Mouse (Mus musculus) liver, adult 2 months (tissue): ENCODE results near the gene Nop2.

Source experiments
- CTCF ChIP-seq: fragments of 200-500 bp; IDR thresholded peaks from 2 replicates; pipeline ENCODE4 v1.5.1; 2011; ENCODE audit warnings: low read depth, low read length, control low read depth
- POLR2A ChIP-seq: fragments of 200-500 bp; IDR thresholded peaks from 2 replicates; pipeline ENCODE4 v1.6.1; 2011; ENCODE audit warnings: low read length, control low read depth; ENCODE audit not compliant: insufficient read depth; ENCODE audit errors: extremely low read depth

DNA sequence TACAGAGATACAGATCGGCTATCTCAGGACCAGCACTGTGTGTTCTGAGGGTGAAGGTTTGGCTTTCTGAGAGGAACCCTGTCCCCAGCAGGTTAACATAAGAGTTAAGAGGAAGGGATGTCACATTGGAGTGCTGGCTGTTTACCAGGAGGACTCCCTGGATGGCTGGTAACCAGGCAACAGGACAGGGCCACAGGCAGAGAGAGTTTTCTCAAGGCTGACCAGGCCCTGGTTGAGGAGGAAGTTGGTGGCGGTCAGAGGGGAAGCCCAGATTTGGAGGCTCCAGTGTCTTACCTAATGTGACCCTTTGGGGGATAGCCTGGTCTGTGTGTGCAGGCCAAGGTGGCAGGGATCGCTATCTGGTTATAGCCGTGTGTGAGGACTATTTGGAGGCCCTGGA is 15.1 kb downstream of the Nop2 start:
- TF ChIP-seq CTCF = no peak
- no peak for TF ChIP-seq POLR2A
